Mouse (Mus musculus): ENCODE measurements around the gene Hist1h1c.
"Not testable (repeated sequence)": the region's sequence is repeated elsewhere in the genome, so short reads cannot be mapped to it uniquely, and the experiment has no call there.

Gene Hist1h1c

DNA sequence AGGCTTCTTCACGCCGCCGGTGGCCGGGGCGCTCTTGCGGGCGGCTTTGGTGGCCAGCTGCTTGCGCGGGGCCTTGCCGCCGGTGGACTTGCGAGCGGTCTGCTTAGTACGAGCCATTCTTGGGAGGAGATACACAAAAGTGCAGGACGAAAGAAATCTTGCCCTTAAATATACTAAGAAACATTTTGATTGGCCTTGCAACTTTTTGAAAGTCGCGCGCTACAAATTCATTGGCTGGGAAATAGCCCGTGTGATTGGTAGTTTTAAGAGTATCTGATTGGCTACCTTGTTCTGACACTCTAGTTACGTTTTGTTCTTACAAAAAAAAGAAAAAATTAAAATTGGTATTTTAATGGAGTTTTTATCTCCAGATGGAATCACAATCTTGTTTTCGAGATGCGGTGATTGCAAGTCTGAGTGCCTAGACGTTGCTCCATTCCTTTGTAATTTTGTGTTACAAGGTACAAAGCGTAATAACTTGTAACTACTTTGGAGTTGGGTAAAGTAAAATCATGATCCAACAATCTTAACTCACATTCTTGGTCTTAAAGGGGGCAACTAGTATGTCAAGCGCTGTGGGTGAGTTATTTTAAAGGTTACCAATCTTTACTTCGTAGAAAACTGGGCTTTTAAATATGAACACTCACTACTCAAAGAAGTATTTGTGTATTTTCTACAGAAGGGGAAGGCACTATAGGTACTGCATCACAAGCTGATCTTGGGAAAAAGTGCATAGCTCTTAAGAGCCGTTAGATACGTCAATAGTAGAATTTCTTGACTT is 7.0 kb downstream of the Hist1h1c start, which contains the start of gene Hist1h3c:
TSS of gene Hist1h3c (minus strand) at position 222 of the 781 bp plus-strand sequence.
- peak; percentile 72 to 82 for DNase-seq (ENCODE audit: low spot score in 2 of 2)

GRCm38 (mm10) chr13:23746201-23747080 is 7.8 kb downstream of the Hist1h1c start, which contains the start of gene Hist1h2bb:
TSS of gene Hist1h2bb (plus strand) at chr13:23746734.
- peak; percentile 61 to 65 for DNase-seq (ENCODE audit: low spot score in 2 of 2)

DNA sequence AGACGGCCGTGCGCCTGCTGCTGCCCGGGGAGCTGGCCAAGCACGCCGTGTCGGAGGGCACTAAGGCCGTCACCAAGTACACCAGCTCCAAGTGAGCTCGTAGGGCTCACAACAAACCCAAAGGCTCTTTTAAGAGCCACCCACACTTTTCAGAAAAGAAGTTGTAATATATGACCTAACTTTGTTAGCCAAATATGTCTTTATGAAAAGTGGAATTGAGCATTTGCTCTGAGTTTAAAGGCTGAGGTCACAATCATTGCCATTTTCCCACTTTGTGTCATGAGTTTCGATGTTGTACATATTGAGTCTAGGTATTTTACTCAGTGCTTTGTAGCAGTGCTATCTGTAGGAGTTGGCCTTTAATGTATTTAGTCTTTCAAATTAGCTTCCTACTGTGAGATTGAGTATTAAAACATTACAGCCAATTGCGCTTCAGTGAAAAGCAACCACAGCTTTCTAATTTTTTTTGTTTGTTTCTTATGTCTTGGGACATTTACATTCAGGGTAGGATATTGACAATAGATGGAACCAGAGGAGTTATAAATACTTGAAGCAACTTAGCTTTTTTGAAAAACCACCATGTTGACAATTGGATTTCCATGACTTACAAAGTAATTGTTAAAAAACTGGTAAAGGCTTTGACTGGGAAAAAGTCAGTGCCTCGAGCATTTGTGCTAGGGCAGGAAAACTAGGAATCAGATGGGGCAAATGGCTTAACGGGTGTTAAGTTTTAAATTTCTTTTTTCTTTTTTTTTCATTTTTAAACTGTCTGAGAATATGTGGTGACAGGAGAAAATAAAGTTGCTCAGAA is 8.7 kb downstream of the Hist1h1c start:
- DNase-seq (ENCODE audit: low spot score in 2 of 2): no peak

GRCm38 (mm10) chr13:23747892-23748288 is 9.3 kb downstream of the Hist1h1c start:
- no peak for DNase-seq (ENCODE audit: low spot score in 2 of 2)

GRCm38 (mm10) chr13:23749563-23750121 is 11.0 kb downstream of the Hist1h1c start:
- no peak for DNase-seq (ENCODE audit: low spot score in 2 of 2)

DNA sequence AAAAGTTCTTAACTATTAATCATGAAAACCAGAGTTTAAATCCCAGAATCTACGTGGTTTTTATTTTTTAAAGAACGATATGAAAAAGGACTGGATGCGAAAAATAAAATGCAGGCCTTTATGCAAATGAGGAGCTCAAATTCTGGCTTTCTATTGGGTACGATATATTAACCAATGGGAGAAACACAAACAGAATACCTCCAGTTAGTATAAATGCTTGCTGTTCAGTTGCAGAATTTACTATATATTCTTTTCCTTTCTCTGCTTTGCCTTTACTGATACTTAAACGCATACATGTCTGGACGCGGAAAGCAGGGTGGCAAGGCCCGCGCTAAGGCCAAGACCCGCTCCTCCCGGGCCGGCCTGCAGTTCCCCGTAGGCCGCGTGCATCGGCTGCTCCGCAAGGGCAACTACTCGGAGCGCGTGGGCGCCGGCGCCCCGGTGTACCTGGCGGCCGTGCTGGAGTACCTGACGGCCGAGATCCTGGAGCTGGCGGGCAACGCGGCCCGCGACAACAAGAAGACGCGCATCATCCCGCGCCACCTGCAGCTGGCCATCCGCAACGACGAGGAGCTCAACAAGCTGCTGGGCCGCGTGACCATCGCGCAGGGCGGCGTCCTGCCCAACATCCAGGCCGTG is 12.3 kb downstream of the Hist1h1c start, which contains the start of gene Hist1h2ab:
TSS of gene Hist1h2ab (plus strand) at position 288 of the 639 bp plus-strand sequence.
- not testable (repeated sequence) for DNase-seq (ENCODE audit: low spot score in 2 of 2)

- no peak for DNase-seq (ENCODE audit: low spot score in 2 of 2)
These were observed 12.9 kb downstream of the Hist1h1c start for GRCm38 (mm10) chr13:23751478-23751956.

DNA sequence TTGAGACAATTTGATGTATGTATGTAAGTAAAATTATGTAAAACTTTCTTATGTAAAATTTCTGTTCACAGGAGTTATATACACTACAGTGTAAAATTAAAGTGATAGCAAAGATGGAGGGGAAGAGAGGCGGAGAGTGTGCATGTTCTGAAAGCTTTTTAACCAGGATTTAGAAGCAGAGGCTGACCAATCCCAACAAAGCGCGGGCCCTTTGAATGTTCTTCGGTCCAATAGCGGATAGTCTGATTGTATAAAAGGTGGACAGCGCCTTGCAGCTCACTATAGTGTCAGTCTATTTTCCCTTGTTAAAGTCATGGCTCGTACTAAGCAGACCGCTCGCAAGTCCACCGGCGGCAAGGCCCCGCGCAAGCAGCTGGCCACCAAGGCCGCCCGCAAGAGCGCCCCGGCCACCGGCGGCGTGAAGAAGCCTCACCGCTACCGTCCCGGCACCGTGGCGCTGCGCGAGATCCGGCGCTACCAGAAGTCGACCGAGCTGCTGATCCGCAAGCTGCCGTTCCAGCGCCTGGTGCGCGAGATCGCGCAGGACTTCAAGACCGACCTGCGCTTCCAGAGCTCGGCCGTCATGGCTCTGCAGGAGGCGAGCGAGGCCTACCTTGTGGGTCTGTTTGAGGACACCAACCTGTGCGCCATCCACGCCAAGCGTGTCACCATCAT is 13.6 kb downstream of the Hist1h1c start, which contains the start of gene Hist1h3b:
TSS of gene Hist1h3b (plus strand) at position 201 of the 675 bp plus-strand sequence.
- DNase-seq (ENCODE audit: low spot score in 2 of 2): peak; percentile 80 to 84

GRCm38 (mm10) chr13:23752742-23753172 is 14.1 kb downstream of the Hist1h1c start:
- no peak for DNase-seq (ENCODE audit: low spot score in 2 of 2)

DNA sequence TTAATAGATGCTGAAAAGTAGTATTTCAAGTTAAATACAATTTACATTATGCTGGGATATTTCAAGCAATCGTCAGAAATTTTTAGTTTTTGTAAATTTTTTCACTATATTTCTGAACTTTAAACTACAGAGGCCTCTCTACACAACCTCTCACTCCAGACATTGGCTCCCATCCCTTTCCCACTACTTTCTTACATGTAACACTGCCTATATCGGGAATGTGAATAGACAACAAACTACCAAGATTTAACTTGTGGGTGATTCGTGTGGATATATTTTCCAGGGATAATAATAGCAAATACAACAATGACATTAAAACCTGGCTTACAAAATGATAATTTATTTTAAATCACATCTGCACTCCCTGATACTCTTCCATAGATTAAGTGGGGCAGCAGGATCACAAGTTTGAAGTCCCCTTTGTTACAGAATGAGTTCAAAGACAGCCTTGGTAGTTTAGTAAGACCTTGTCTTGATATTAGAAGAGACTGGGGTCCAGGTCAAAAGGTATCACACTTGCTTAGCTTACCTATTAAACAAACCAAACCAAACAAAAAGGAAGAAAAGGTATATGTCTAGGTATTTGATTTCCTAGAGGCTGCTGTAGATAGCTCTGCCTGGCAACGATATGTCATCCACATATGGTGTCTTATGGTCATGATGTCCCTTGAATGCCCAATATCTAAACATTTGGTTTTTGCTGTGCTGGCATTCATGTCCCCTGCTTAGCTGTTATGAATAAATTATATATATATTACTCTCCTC is 14.9 kb downstream of the Hist1h1c start:
- DNase-seq (ENCODE audit: low spot score in 2 of 2): no peak

DNA sequence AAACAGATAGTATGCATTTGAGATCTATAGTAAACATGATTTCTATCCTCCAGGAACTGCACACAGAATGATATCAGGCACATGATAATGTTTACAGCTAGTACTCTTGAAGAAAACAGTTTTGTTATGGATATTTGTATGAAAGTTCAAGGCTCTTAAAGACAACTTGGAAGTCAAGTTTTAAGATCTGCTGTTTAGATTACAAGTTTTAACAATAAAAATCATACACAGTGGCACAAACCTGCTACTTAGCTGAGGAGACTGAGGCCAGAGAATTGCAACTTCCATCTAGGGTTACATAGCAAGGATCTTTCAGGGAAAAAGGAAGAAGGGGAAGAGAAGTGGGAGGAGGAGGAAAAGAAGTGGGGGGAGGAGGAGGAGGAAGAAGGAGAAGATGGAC is 16.4 kb downstream of the Hist1h1c start:
- DNase-seq (ENCODE audit: low spot score in 2 of 2): no peak

GRCm38 (mm10) chr13:23756790-23757189 is 18.2 kb downstream of the Hist1h1c start, which contains the start of gene Hist1h4b:
TSS of gene Hist1h4b (plus strand) at chr13:23757013.
- peak; percentile 90 to 91 for DNase-seq (ENCODE audit: low spot score in 2 of 2)

DNA sequence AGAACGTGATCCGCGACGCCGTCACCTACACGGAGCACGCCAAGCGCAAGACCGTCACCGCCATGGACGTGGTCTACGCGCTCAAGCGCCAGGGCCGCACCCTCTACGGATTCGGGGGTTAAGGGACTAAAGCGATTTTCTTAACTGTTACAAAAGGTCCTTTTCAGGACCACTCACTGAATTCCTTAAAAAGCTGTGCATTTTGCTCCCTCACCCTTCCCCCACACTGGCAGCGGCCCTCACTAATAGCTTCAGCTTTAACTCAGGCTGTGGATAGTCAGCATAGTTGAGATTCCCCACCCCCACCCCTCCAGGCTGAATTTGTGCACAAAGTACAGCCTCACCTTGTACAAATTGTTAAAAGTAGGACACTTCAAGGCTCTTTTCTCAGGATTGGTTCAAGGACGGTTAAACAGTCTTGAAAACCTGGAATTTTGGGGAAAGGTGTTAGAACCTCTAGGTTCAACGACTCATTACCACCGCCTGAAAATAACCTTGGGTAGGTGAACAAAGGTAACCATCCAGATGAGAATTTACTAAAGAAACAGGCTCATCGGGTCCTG is 18.7 kb downstream of the Hist1h1c start:
- DNase-seq (ENCODE audit: low spot score in 2 of 2): no peak

GRCm38 (mm10) chr13:23757921-23758320 is 19.3 kb downstream of the Hist1h1c start:
- DNase-seq (ENCODE audit: low spot score in 2 of 2): no peak

GRCm38 (mm10) chr13:23759251-23759771 is 20.7 kb downstream of the Hist1h1c start:
- no peak for DNase-seq (ENCODE audit: low spot score in 2 of 2)

DNA sequence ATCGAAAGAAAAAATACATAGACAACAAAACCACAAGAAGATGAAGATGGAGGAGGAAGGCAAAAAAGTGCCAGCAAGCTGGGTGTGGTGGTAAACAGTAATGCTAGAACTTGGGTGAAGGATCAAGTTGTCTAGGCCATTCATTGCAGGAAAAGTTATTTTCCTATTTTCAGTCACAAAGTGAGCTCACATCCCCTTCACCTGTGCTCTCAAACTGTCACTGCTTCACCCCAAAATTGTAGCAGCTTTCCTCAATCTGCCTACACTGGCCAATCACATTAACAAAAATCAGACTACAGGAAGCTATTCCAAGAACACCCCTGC is 21.3 kb downstream of the Hist1h1c start:
- DNase-seq (ENCODE audit: low spot score in 2 of 2): no peak

DNA sequence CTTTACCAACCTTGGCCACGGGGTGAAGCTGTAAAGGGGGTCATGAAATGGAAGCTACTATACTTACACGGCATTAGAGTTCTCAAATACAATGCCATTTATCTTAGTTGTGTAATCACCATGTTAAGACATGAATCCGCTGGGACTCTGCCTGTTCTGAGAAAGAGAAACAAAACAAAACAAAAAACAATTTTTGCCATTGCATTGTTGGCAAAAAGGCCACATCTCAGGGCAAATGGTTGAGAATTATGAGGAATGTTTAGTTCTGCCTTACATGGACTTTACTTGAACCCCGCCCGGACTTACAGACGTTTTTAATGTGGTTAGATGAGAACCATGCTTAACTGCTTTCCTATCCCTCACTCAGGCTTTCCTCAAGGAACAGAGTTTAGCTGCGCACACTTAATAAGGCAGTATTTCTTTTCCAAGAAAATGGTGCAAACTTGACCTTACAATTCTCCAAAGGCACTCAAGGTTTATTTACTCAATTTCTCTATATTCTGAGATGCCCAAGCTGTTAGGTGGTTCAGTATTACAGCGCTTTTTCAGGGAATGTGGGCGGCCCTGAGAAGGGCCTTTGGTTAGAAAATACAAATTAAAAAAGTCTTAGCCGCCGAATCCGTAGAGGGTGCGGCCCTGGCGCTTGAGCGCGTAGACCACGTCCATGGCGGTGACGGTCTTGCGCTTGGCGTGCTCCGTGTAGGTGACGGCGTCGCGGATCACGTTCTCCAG is 21.8 kb downstream of the Hist1h1c start:
- DNase-seq (ENCODE audit: low spot score in 2 of 2): no peak
